Mouse (Mus musculus): ENCODE data around the gene Nol4l.

Gene Nol4l

GRCm38 (mm10) chr2:153483118-153483983, 46.4 kb downstream of the Nol4l start:
- no peak for DNase-seq (ENCODE audit: low read depth, low spot score)

GRCm38 (mm10) chr2:153481861-153482120, 48.0 kb downstream of the Nol4l start:
- no peak for DNase-seq (ENCODE audit: low read depth, low spot score)

GRCm38 (mm10) chr2:153481108-153481860, 48.5 kb downstream of the Nol4l start:
- DNase-seq (ENCODE audit: low read depth, low spot score): no peak

DNA sequence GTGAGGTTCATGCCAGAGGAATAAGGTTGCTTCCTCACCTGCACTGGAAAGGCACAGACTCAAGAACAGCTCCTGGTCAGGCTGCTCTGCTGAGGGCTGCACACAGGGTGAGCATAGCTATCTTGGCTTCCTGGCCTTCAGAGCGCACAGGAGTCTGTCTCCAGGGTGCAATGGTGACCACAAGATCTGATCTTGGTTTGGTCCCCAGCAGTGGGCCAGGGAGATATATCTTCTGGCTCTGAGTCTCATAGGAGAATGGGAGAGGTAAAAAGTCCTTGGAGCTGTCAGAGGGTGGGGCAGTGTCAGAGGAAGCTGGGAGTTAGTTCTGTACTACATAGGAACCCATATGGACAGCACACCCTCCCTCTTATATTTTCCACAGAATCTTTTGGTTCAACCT, 50.3 kb downstream of the Nol4l start:
- no peak for DNase-seq (ENCODE audit: low read depth, low spot score)

- DNase-seq (ENCODE audit: low read depth, low spot score): no peak
Observed at GRCm38 (mm10) chr2:153478583-153478982, 51.2 kb downstream of the Nol4l start.

DNA sequence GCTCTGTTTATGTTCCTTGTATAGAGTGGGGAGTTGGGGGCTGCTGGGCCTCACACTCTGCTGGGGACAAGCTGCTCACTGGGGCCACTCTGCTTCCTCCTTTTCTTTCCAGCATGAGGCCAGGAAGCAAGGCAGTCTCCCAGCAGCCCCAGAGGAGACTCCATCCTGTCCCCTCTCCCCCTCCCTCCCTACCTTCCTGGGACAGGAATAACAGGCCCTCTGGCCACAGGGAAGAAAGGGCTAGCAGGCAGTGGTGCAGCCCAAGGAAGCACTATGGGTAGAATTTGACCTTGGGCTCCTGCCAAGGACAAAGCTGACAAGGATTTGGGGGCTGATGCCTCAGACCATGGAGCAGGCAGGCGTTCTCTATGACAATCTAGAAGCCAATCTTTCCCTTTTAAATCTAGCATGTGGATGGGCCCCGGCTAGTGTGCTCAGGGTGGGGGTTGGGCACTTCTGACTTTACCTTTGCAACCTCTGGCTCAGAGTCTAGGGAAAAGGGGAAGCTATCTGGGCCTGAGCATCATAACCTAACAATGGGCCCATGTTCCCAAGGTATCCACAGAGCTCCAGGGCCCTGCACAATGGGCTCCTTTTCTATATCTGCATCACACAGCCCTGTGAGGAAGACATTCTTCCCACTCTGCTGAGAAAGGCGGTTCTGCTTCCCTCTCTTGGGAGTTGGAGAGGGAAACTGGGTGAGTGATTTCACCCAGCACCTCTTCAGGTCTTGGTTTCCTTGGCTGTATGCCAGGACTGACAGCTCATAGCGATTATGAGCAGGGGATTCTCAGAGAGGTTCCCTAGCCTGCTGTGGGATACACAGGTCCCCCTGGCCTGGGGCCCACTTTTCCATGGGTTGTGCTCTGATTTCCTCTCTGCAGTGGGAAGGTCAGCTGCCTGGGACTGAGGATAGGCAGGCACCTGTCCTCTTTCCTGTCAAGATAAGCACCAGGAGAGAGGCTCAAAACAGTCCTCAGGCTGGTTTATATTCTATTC, 54.4 kb downstream of the Nol4l start:
- no peak for DNase-seq (ENCODE audit: low read depth, low spot score)

GRCm38 (mm10) chr2:153470983-153471382, 58.8 kb downstream of the Nol4l start:
- DNase-seq (ENCODE audit: low read depth, low spot score): no peak

DNA sequence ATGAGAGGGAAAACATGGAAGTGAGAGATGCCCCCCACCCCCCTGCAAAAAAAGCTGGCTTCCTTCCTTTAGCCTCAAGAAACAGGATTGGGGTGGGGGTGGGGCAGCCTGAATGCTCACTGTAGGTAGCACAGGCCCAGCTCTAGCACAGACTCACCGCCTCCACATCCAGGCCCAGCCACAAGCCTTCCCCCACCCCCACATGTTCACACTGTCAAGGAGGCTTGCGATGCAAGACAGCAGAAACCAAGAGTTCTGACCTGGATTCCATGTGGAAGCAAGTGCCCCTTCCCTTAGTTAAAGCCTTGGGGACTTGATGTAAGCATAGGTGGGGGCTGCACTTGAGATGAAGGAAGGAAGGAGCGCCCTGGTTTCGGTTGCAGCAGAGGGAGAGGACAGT, 60.0 kb downstream of the Nol4l start:
- no peak for DNase-seq (ENCODE audit: low read depth, low spot score)

DNA sequence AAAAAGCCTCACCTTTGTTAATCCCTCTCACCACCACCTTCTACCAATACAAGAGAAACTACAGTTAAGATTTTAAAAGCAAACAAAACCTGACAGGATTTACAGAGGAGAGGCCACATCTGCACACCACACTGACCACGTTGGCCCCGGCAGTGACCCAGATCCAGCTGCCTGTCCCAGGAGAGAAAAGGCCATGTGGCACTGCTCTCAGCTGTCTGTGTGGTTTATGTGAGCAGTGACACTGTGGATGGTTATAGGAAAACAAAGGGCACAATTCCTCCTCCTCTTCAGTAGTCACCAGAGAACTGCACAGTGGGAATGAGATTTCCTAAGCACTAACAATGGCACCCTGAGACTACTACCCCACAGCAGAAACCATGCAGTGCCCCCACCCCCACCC, 60.5 kb downstream of the Nol4l start:
- no peak for DNase-seq (ENCODE audit: low read depth, low spot score)

DNA sequence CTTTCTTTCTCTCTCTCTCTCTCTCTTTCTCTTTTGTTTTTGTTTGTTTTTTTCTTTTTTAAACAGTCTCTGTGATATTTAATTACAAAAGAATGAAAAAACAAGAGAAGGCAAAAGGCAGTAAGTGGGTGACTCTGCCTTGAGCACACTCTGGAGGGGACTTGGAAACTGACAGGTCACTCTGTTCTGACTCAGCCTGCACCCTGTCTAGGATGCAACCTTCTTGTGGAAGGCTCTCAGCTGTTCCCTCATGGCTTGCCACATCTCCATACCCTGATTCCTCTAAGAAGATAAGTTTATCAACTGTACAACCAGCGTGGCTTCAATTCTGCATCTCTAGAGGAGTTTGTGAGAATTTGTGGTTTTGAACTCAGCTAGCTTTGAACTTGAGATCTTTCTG, 62.4 kb downstream of the Nol4l start:
- DNase-seq (ENCODE audit: low read depth, low spot score): no peak

GRCm38 (mm10) chr2:153463257-153463656, 66.5 kb downstream of the Nol4l start:
- DNase-seq (ENCODE audit: low read depth, low spot score): no peak

DNA sequence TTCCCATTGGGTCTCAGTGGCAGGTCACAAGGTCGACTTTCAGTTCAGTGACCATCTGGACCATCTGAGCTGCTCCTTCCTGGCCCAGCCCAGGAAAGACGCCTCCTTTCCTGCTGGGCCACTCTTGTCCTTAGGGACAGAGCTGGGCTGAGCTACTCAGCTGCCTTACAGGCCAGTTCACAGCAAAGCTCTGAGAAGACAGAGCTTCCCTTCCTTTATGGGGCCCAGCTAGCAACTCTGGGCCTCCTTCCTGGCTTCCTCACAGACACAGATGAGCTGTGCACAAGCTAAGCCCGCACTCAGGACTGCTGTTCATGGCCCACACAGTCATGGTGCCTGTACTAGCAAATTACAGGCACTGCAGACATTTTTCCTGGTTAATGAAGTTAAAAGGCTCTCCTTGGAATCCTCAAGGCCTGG, 71.7 kb downstream of the Nol4l start:
- DNase-seq (ENCODE audit: low read depth, low spot score): no peak

DNA sequence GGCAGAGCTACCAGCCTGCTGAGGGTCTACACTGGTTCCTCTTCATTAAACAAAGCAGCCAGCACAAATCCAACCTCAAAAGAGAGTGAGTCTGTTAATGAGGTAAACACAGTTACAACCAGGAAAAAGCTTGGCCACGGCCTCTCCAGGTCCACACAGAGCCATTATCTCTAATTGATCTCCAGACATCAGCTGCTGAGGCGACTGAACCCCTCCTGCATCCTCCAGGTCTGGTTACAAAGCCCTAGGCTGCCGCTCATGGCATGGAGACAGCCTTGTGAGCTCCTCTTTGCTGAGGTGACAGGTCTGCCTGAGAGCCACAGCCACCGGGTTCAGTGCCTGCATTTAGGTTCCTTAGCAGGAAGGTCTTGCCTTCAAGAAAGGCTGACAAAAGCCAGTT, 72.3 kb downstream of the Nol4l start:
- no peak for DNase-seq (ENCODE audit: low read depth, low spot score)

GRCm38 (mm10) chr2:153454841-153455506, 74.8 kb downstream of the Nol4l start:
- no peak for DNase-seq (ENCODE audit: low read depth, low spot score)

GRCm38 (mm10) chr2:153453961-153454759, 75.6 kb downstream of the Nol4l start:
- DNase-seq (ENCODE audit: low read depth, low spot score): no peak

GRCm38 (mm10) chr2:153448519-153448918, 81.3 kb downstream of the Nol4l start:
- DNase-seq (ENCODE audit: low read depth, low spot score): no peak

GRCm38 (mm10) chr2:153447719-153448118, 82.1 kb downstream of the Nol4l start:
- no peak for DNase-seq (ENCODE audit: low read depth, low spot score)

DNA sequence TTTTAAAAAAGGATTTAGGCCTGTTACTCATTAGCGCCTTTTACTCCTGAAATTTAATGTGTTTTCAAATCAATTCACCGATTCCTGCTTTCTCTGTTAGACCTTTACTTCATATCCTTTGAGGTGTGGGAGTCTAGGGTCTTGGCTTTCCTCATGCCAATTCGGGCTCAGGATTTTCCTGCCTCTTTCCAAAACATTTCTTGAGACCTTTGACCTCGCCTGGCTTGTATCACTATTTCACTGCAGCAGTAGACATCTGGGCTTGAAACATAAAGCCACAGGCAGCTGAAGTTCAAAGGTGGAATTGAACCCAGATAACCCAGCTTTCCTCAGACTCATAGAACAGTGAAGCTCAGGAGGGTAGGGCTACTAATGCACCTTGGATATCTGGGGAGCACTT, 83.3 kb downstream of the Nol4l start:
- DNase-seq (ENCODE audit: low read depth, low spot score): no peak

DNA sequence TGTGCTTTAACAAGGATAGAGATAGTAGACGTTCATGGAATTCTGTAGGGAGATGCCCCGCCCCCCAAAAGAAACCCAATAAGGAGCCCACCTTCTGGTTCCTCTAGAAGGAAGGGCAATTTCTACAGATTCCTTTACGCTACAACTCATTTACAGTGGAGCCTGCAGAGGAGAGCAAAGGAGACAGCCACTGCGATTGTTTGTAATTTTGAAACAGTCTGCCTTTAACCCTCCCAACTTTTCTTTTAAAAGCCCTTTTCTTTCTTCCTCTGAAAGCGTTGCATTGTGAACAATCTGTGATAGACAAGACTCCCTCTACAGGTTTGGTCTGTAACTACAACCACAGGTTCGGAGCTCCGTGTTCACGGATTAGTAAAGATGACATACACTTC, 83.8 kb downstream of the Nol4l start:
- DNase-seq (ENCODE audit: low read depth, low spot score): no peak

DNA sequence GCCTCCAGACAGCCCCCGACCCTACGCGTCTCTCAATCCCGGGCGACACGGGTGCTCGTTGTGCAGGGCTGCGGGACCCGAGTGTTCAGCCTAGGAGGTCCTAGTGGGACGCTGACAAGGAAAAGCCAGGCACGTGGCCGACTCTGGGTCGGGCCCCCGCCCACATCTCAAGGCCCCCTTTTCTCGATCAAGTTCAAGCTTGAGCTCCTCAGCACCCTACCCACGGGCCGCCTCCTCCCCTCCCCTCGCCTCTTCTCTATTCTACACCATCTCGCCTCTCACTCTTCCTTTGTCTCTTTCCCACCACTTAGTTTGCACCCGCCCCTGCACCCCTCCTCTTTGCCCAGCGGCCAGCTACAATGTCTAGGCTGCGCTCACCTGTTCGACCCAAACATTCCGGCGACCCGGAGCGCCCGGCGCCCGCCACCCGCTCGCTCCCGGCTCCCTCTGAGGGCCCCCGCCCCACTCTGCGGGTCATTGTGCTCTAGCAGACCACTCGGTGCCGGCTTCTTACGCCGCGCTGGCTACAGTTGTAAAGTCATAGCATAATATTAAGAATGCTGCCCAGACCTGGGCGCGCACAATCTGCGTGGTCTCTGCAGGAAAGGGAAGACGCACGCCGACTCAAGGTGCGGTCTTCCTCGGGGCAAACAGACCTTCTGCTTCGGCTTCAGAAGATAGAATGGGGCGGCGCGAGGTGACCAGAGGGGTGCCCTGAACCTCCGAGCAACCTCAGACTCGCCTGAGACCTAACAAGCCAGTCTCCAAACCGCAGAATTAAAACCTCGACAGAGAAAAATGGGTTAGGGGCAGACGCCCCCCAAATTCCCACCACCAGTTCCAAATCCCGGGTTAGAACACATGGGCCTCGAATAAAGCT, 84.4 kb downstream of the Nol4l start:
- no peak for DNase-seq (ENCODE audit: low read depth, low spot score)
